Mouse (Mus musculus): ENCODE results near the gene Gm20532. TPM values are rescaled to one million over a fixed set of nuclear protein-coding genes. Genes with fewer than 3 reads are reported as not detected.
A peak's percentile ranks its signal among the peaks of the same experiment; 100 is the strongest.
"Not testable (repeated sequence)": the region's sequence is repeated elsewhere in the genome, so short reads cannot be mapped to it uniquely, and the experiment has no call there.

Gene Gm20532
- polyA plus RNA-seq, 1 experiment from 2014 or later: not detected

- Histone ChIP-seq H3K36me3 (no peaks in the 10 kb centered on the region), H3K4me3 (no peak overlapping the region), H3K4me1 (no peaks in the 10 kb centered on the region), H3K27ac (replicated peaks) (no peak overlapping the region), H3K27me3 (ENCODE audit: low read depth, poor library complexity, severe bottlenecking) (no peaks in the 10 kb centered on the region), H3K9me3 (replicated peaks) (no peaks in the 10 kb centered on the region)
- DNase-seq (ENCODE audit: low spot score): no peak
- 73% methylated on average over 1 of the region's 1 CpGs for WGBS
These were observed 68.2 kb downstream of the Gm20532 start for GRCm38 (mm10) chr2:26654687-26655086.

- no peak overlapping the region for H3K27ac ChIP-seq (replicated peaks)
- no peak for DNase-seq (ENCODE audit: low spot score)
- H3K36me3 ChIP-seq: no peaks in the 10 kb centered on the region
- 0 out of 2 replicates have a peak, but pooled peaks cover 7% of the 10 kb centered on the region for H3K27me3 ChIP-seq (ENCODE audit: low read depth, poor library complexity, severe bottlenecking)
- WGBS: 94% methylated on average over 2 of the region's 2 CpGs
- no peaks in the 10 kb centered on the region for H3K9me3 ChIP-seq (replicated peaks)
- no peak overlapping the region for H3K4me3 ChIP-seq
- peaks cover 11% of the 10 kb centered on the region for H3K4me1 ChIP-seq
These were observed 71.0 kb downstream of the Gm20532 start for GRCm38 (mm10) chr2:26657426-26657825.

- Histone ChIP-seq H3K27ac (replicated peaks) (no peak overlapping the region), H3K9me3 (replicated peaks) (no peaks in the 10 kb centered on the region), H3K36me3 (no peaks in the 10 kb centered on the region), H3K27me3 (ENCODE audit: low read depth, poor library complexity, severe bottlenecking) (0 out of 2 replicates have a peak, but pooled peaks cover 11% of the 10 kb centered on the region), H3K4me1 (peaks cover 11% of the 10 kb centered on the region), H3K4me3 (peak overlapping the region; percentile 53)
- 2% methylated on average over 20 of the region's 20 CpGs for WGBS
- DNase-seq (ENCODE audit: low spot score): no peak
These were observed 74.8 kb downstream of the Gm20532 start for GRCm38 (mm10) chr2:26661143-26661752.

- Histone ChIP-seq H3K27me3 (ENCODE audit: low read depth, poor library complexity, severe bottlenecking) (0 out of 2 replicates have a peak, but pooled peaks cover 11% of the 10 kb centered on the region), H3K4me1 (peaks cover 11% of the 10 kb centered on the region), H3K9me3 (replicated peaks) (no peaks in the 10 kb centered on the region), H3K36me3 (no peaks in the 10 kb centered on the region), H3K27ac (replicated peaks) (no peak overlapping the region), H3K4me3 (peak overlapping the region; percentile 53)
- DNase-seq (ENCODE audit: low spot score): no peak
- 51% methylated on average over 29 of the region's 29 CpGs for WGBS
These were observed 75.5 kb downstream of the Gm20532 start for GRCm38 (mm10) chr2:26661768-26662508.

GRCm38 (mm10) chr2:26662509-26662882 lies 76.1 kb downstream of the Gm20532 start:
- H3K36me3 ChIP-seq: no peaks in the 10 kb centered on the region
- H3K9me3 ChIP-seq (replicated peaks): no peaks in the 10 kb centered on the region
- H3K27me3 ChIP-seq (ENCODE audit: low read depth, poor library complexity, severe bottlenecking): 0 out of 2 replicates have a peak, but pooled peaks cover 11% of the 10 kb centered on the region
- no peak overlapping the region for H3K27ac ChIP-seq (replicated peaks)
- WGBS: 86% methylated on average over 13 of the region's 13 CpGs
- no peak for DNase-seq (ENCODE audit: low spot score)
- peaks cover 11% of the 10 kb centered on the region for H3K4me1 ChIP-seq
- H3K4me3 ChIP-seq: no peak overlapping the region

GRCm38 (mm10) chr2:26663112-26663511 lies 76.7 kb downstream of the Gm20532 start:
- Histone ChIP-seq H3K9me3 (replicated peaks) (no peaks in the 10 kb centered on the region), H3K27ac (replicated peaks) (no peak overlapping the region), H3K27me3 (ENCODE audit: low read depth, poor library complexity, severe bottlenecking) (0 out of 2 replicates have a peak, but pooled peaks cover 11% of the 10 kb centered on the region), H3K4me1 (peaks cover 11% of the 10 kb centered on the region), H3K4me3 (no peak overlapping the region), H3K36me3 (no peaks in the 10 kb centered on the region)
- 83% methylated on average over 10 of the region's 10 CpGs for WGBS
- no peak for DNase-seq (ENCODE audit: low spot score)

GRCm38 (mm10) chr2:26663551-26663950 lies 77.1 kb downstream of the Gm20532 start:
- DNase-seq (ENCODE audit: low spot score): peak; percentile 54
- WGBS: 93% methylated on average over 1 of the region's 1 CpGs
- H3K36me3 ChIP-seq; H3K27ac ChIP-seq (replicated peaks); H3K9me3 ChIP-seq (replicated peaks); H3K4me3 ChIP-seq: not testable (repeated sequence)
- Histone ChIP-seq H3K27me3 (ENCODE audit: low read depth, poor library complexity, severe bottlenecking) (0 out of 2 replicates have a peak, but pooled peaks cover 11% of the 10 kb centered on the region), H3K4me1 (peaks cover 11% of the 10 kb centered on the region)

- DNase-seq (ENCODE audit: low spot score): no peak
- H3K27ac ChIP-seq (replicated peaks): no peak overlapping the region
- no peaks in the 10 kb centered on the region for H3K36me3 ChIP-seq
- no peaks in the 10 kb centered on the region for H3K27me3 ChIP-seq (ENCODE audit: low read depth, poor library complexity, severe bottlenecking)
- no peak overlapping the region for H3K4me3 ChIP-seq
- H3K9me3 ChIP-seq (replicated peaks): no peaks in the 10 kb centered on the region
- H3K4me1 ChIP-seq: no peaks in the 10 kb centered on the region
These were observed 82.3 kb downstream of the Gm20532 start for GRCm38 (mm10) chr2:26668746-26669145.

- Histone ChIP-seq H3K4me1 (no peaks in the 10 kb centered on the region), H3K36me3 (no peaks in the 10 kb centered on the region), H3K4me3 (no peak within 1 kb of the TSS), H3K27ac (replicated peaks) (no peak within 1 kb of the TSS), H3K9me3 (replicated peaks) (no peaks in the 10 kb centered on the region), H3K27me3 (ENCODE audit: low read depth, poor library complexity, severe bottlenecking) (no peaks in the 10 kb centered on the region)
- no peak for DNase-seq (ENCODE audit: low spot score)
- WGBS: 84% methylated on average over 3 of the region's 3 CpGs
These were observed 84.7 kb downstream of the Gm20532 start, which contains the start of gene Lcn4 for GRCm38 (mm10) chr2:26671182-26671581. TSS of gene Lcn4 (minus strand) at chr2:26671282.

MicroRNAs encoded within 50 kb of the gene (microRNA counts, 519-probe panel; counts per million panel counts)
- microRNA mmu-miR-126-3p (9,588 counts per million, percentile 91 among the panel's probes with 10 or more counts), microRNA mmu-miR-126-5p (4,120 counts per million, percentile 20 among the panel's probes with 10 or more counts)

Small RNA genes lying within 50 kb of the gene (microRNA-seq; reads per million reads assigned to microRNA genes)
- gene Mir126a: 0.90 reads per million
- not detected for gene Mir126b

Other genes with a start within 250 kb of the Gm20532 start
- 35.1 and 39.2 TPM in 2 replicates for gene Dnlz, start 234.5 kb upstream of the Gm20532 start, polyA plus RNA-seq (2016; fragmentation: Nextera tagmentation; extraction: Ambion mirVana)
- 0.77 and 1.9 TPM in 2 replicates for gene Card9, start 225.7 kb upstream of the Gm20532 start, polyA plus RNA-seq (2016; fragmentation: Nextera tagmentation; extraction: Ambion mirVana)
- gene Snapc4, start 206.0 kb upstream of the Gm20532 start, polyA plus RNA-seq (2016; fragmentation: Nextera tagmentation; extraction: Ambion mirVana): 32.5 and 34.4 TPM in 2 replicates
- gene Entr1, start 197.3 kb upstream of the Gm20532 start, polyA plus RNA-seq (2016; fragmentation: Nextera tagmentation; extraction: Ambion mirVana): 128 and 132 TPM in 2 replicates
- 156 TPM in 2 replicates for gene Pmpca, start 197.3 kb upstream of the Gm20532 start, polyA plus RNA-seq (2016; fragmentation: Nextera tagmentation; extraction: Ambion mirVana)
- 23.4 and 31.3 TPM in 2 replicates for gene Inpp5e, start 177.4 kb upstream of the Gm20532 start, polyA plus RNA-seq (2016; fragmentation: Nextera tagmentation; extraction: Ambion mirVana)
- 21.4 and 28.7 TPM in 2 replicates for gene Sec16a, start 141.4 kb upstream of the Gm20532 start, polyA plus RNA-seq (2016; fragmentation: Nextera tagmentation; extraction: Ambion mirVana)
- gene Notch1, start 70.0 kb upstream of the Gm20532 start, polyA plus RNA-seq (2016; fragmentation: Nextera tagmentation; extraction: Ambion mirVana): 30.1 and 38.3 TPM in 2 replicates
- 68.5 and 85.7 TPM in 2 replicates for gene Egfl7, start 6.6 kb upstream of the Gm20532 start, polyA plus RNA-seq (2016; fragmentation: Nextera tagmentation; extraction: Ambion mirVana)
- 9.0 and 10.6 TPM in 2 replicates for gene Agpat2, start 17.8 kb downstream of the Gm20532 start, polyA plus RNA-seq (2016; fragmentation: Nextera tagmentation; extraction: Ambion mirVana)
- gene Fam69b, start 41.8 kb downstream of the Gm20532 start, polyA plus RNA-seq (2016; fragmentation: Nextera tagmentation; extraction: Ambion mirVana): 36.4 and 51.4 TPM in 2 replicates
- gene Lcn4, start 84.6 kb downstream of the Gm20532 start, polyA plus RNA-seq (2016; fragmentation: Nextera tagmentation; extraction: Ambion mirVana): not detected in 2 replicates

Measured in midbrain, embryonic 10.5 days (tissue).